Mouse (Mus musculus): ENCODE data around the gene Atp1b2. TPM values are rescaled to one million over a fixed set of nuclear protein-coding genes. Genes with fewer than 3 reads are reported as not detected.

The Atp1b2 gene
- total and polyA plus RNA-seq, 3 experiments, result 0.09 TPM; not detected in 2

- no peak for TF ChIP-seq CHD1 (IDR thresholded peaks at IDR 0.05; ENCODE audit: low read depth, low read length)
- TF ChIP-seq IRF4 (IDR thresholded peaks at IDR 0.05; ENCODE audit: low read depth, low read length), result no peak
- no peak for TF ChIP-seq MAX (IDR thresholded peaks at IDR 0.05; ENCODE audit: low read length)
- TF ChIP-seq CHD2 (IDR thresholded peaks at IDR 0.05; ENCODE audit: low read length), result no peak
- no peak for TF ChIP-seq RAD21 (IDR thresholded peaks at IDR 0.05; ENCODE audit: low read depth, low read length)
- no peak for TF ChIP-seq GABPA (IDR thresholded peaks at IDR 0.05; ENCODE audit: insufficient replicate concordance, low read depth, low read length)
- TF ChIP-seq POLR2AphosphoS2 (IDR thresholded peaks at IDR 0.05; ENCODE audit: low read depth, low read length), result no peak
- TF ChIP-seq JUND (conservative IDR thresholded peaks at IDR 0.05; ENCODE audit: low read depth, low read length), result no peak
- no peak for TF ChIP-seq MAFK (IDR thresholded peaks at IDR 0.05; ENCODE audit: insufficient replicate concordance, low read length)
- no peak for TF ChIP-seq RCOR1 (conservative IDR thresholded peaks at IDR 0.05; ENCODE audit: low read depth, low read length)
- no peak for TF ChIP-seq SMC3 (IDR thresholded peaks at IDR 0.05; ENCODE audit: low read depth, low read length)
- no peak for TF ChIP-seq ELF1 (IDR thresholded peaks at IDR 0.05; ENCODE audit: low read depth, low read length)
- no peak for TF ChIP-seq MAZ (IDR thresholded peaks at IDR 0.05; ENCODE audit: low read depth, low read length)
- TF ChIP-seq TBP (conservative IDR thresholded peaks at IDR 0.05; ENCODE audit: low read depth, low read length), result no peak
- TF ChIP-seq MXI1 (IDR thresholded peaks at IDR 0.05; ENCODE audit: low read depth, low read length), result no peak
- TF ChIP-seq ZMIZ1 (IDR thresholded peaks at IDR 0.05; ENCODE audit: low read depth, low read length), result no peak
- no peak for TF ChIP-seq USF1 (IDR thresholded peaks at IDR 0.05; ENCODE audit: low read depth, low read length)
- TF ChIP-seq KAT2A (IDR thresholded peaks at IDR 0.05; ENCODE audit: insufficient replicate concordance, low read length), result no peak
- TF ChIP-seq TCF12 (IDR thresholded peaks at IDR 0.05; ENCODE audit: low read depth, low read length), result no peak
- TF ChIP-seq EP300 (IDR thresholded peaks at IDR 0.05; ENCODE audit: low read length), result no peak
- no peak overlapping the region for H3K9ac ChIP-seq (ENCODE audit: insufficient read depth, low read depth)
- dilution Hi-C loops (cut with MboI; ENCODE audit: extremely low pct_ligation_motif_present, extremely low pct_unique_long_range_greater_than_20kb, low sequenced_read_pairs), result no loop called here
Measured at GRCm38 (mm10) chr11:69553341-69553721, 52.4 kb downstream of the Atp1b2 start.

GRCm38 (mm10) chr11:69552622-69553340 lies 53.0 kb downstream of the Atp1b2 start:
- H3K9me3 ChIP-seq (replicated peaks; ENCODE audit: low read length), result no peaks in the 10 kb centered on the region
- peaks cover 25% of the 10 kb centered on the region for H3K27me3 ChIP-seq (replicated peaks)
- no peak for TF ChIP-seq KAT2A (IDR thresholded peaks at IDR 0.05; ENCODE audit: insufficient replicate concordance, low read length)
- no peak for TF ChIP-seq ETS1 (conservative IDR thresholded peaks at IDR 0.05; ENCODE audit: low read depth, low read length)
- TF ChIP-seq USF2 (conservative IDR thresholded peaks at IDR 0.05; ENCODE audit: low read depth, low read length), result no peak
- TF ChIP-seq MXI1 (IDR thresholded peaks at IDR 0.05; ENCODE audit: low read depth, low read length), result 0 out of 2 replicates have a peak, but pooled peaks have one; percentile 21
- no peak for TF ChIP-seq GABPA (IDR thresholded peaks at IDR 0.05; ENCODE audit: insufficient replicate concordance, low read depth, low read length)
- DNase-seq (ENCODE audit: extremely low read depth), result no peak
- H3K27ac ChIP-seq (ENCODE audit: insufficient read depth, low read depth), result no peak overlapping the region
- H3K79me2 ChIP-seq (replicated peaks; ENCODE audit: control insufficient read depth, extremely low read depth, insufficient read depth, poor library complexity, severe bottlenecking), result no peaks in the 10 kb centered on the region
- dilution Hi-C loops (cut with MboI; ENCODE audit: extremely low pct_ligation_motif_present, extremely low pct_unique_long_range_greater_than_20kb, low sequenced_read_pairs), result no loop called here
- no peak overlapping the region for H3K4me2 ChIP-seq (ENCODE audit: insufficient read depth, low read depth, poor library complexity, severe bottlenecking)
- peaks cover 0 to 43% of the 10 kb centered on the region in 2 experiments for H3K36me3 ChIP-seq (replicated peaks in 1 of 2; ENCODE audit: control insufficient read depth in 1 of 2, insufficient read depth in 1 of 2, low read length in 1 of 2)
- no peak overlapping the region for H3K9ac ChIP-seq (ENCODE audit: insufficient read depth, low read depth)
- in situ Hi-C loops (cut with MboI; ENCODE audit: low pct_ligation_motif_present, low pct_unique_long_range_greater_than_20kb, low sequenced_read_pairs), result no loop called here
- H3K4me3 ChIP-seq (replicated peaks in 1 of 3; ENCODE audit: low read depth in 2 of 3, low read length in 2 of 3, poor library complexity in 1 of 3), result no peak overlapping the region
- peaks cover 0 to 6% of the 10 kb centered on the region in 2 experiments; a peak in 2 of 4 replicates for H3K4me1 ChIP-seq (ENCODE audit: control insufficient read depth in 1 of 2, insufficient read depth in 2 of 2)

More at GRCm38 (mm10) chr11:69553341-69553721, 52.4 kb downstream of the Atp1b2 start:
- peaks cover 19% of the 10 kb centered on the region for H3K27me3 ChIP-seq (replicated peaks)
- peaks cover 0 to 46% of the 10 kb centered on the region in 2 experiments for H3K36me3 ChIP-seq (replicated peaks in 1 of 2; ENCODE audit: control insufficient read depth in 1 of 2, insufficient read depth in 1 of 2, low read length in 1 of 2)
- peaks cover 0 to 6% of the 10 kb centered on the region in 2 experiments; a peak in 2 of 4 replicates for H3K4me1 ChIP-seq (ENCODE audit: control insufficient read depth in 1 of 2, insufficient read depth in 2 of 2)
- H3K4me2 ChIP-seq (ENCODE audit: insufficient read depth, low read depth, poor library complexity, severe bottlenecking), result no peak overlapping the region
- no peaks in the 10 kb centered on the region for H3K9me3 ChIP-seq (replicated peaks; ENCODE audit: low read length)
- no peak for DNase-seq (ENCODE audit: extremely low read depth)
- no peak overlapping the region for H3K4me3 ChIP-seq (replicated peaks in 1 of 3; ENCODE audit: low read depth in 2 of 3, low read length in 2 of 3, poor library complexity in 1 of 3)
- no peak overlapping the region for H3K27ac ChIP-seq (ENCODE audit: insufficient read depth, low read depth)
- in situ Hi-C loops (cut with MboI; ENCODE audit: low pct_ligation_motif_present, low pct_unique_long_range_greater_than_20kb, low sequenced_read_pairs), result no loop called here
- no peaks in the 10 kb centered on the region for H3K79me2 ChIP-seq (replicated peaks; ENCODE audit: control insufficient read depth, extremely low read depth, insufficient read depth, poor library complexity, severe bottlenecking)

Data from CH12.LX (cell line).